Mouse (Mus musculus): ENCODE measurements around the gene Hoxb3.

The Hoxb3 gene

DNA sequence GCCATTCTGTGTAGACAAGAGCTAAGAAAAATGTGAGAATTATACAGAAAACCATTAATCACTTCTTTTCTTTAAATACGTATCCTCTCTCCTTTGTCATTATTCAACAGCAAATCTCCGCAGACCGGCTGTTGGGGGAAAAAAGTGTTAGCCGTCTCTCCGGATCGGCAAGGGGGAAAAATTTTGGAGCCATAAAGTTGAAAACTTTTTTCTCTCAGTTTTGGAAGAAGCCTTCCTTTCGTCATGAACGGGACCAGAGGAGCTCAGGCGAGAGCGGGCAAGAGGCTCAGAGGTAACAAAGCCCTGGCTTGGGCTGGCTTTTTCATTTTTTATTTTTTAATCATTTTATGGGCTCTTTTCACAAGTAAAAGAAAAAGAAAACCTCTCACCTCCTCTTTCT, at the start of gene Hoxb3:
Hoxb3 (plus strand) TSS at position 173 of the 400 bp plus-strand sequence.
- CTCF ChIA-PET = no interaction called here

DNA sequence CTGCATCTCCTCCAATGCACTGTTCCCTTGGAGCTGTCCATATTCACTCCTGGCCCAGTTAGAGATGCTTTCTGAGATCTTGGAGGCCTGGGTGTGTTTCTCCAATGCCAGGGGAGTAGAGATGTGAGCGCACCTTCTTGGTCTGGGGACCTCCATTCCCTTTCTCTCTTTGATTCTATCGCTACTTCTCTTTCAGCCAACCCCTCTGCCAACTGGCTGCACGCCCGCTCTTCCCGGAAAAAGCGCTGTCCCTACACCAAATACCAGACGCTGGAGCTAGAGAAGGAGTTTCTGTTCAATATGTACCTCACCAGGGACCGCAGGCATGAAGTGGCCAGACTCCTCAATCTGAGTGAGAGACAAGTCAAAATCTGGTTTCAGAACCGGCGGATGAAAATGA, 48.7 kb upstream of the Hoxb3 start:
- CTCF ChIA-PET = interaction anchor here (1.0 kb wide), 1 partner anchor 21 kb away, joined by 4 read pairs; no protein-coding TSS in a partner anchor

DNA sequence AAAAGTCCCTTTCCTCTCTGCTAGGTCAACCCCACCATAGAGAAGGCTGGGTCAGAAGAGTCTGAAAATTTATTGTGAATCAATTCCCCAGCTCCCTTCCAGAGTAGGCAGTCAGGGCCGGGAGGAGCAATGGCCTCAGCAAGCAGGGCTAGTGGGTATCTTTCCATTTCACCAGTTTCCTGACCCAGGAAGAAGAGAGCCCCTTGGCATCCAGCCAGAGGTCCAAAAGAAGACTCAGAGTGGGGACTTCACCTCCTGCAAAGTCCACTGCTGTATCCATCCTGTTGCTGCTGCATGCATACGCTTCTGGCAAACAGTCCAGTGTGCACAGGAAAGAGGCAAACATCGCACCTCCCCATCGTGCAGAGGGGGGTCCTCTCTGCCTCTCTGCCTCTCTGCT, 47.2 kb upstream of the Hoxb3 start:
- CTCF ChIA-PET = no interaction called here

DNA sequence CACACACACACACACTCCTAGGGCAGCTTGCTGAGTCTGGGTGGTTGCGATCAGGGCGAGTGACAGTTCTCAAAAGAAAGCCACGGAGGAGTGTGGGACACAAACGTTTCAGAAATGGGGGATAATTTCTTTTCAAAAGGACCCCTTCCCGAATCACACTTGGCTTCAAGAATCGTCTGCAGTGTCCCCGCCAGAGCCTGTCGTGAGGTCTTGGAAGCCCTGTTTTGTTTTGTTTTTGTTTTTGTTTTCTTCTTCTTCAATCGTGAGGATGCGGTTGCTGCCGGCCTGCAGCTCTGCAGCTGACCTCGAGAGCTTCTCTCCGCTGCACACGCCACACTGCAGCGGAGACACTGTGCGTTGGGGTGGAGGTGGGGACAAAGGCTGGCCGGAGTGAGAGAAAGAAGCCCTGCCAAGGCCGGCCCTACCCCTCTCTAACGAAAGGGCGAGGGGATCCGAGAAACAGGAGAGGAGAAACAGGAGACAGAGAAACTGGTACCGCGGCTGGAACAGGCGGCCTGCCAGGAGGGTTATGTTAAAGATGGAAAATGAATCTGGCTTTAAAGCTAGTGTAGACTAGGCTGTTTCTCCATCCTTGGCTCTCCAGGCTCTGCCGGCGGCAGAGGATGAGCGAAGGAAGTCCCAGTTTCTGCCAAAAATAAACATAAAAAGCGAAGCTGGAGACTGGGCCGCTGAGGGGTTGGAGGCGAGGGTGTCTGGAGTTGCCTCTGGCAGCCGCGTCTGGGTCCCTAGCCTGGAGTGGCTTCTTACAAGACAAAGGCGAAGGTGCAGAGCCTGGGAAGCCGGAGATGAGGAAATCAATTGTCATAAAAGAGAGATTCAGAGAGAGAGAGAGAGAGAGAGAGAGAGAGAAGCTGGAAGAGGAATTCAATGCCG, 45.7 kb upstream of the Hoxb3 start:
- CTCF ChIA-PET = interaction anchor here (0.6 to 1.1 kb wide), 3 partner anchors 102 to 590 kb away, joined by 4 to 8 read pairs (median 5); no protein-coding TSS in a partner anchor

DNA sequence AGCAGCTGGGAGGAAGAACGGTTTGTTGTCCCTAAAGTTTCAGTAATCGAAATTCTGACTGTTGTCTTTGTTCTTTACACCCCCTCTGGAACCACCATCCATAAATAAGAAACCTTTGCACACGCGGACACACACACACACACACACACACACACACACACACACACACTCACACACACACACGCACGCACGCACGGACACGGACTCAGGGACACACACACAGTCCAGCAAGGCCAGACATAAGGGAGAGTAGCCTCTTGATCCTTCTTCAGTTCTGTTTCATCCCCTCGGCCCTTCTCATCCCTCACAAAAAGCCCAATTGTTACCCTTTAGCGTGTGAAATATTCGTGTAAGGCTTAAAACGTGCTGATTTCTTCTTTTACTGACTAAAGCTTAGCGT, 44.8 kb upstream of the Hoxb3 start:
- CTCF ChIA-PET = interaction anchor here (0.7 to 1.3 kb wide), 4 partner anchors 16 to 590 kb away, joined by 4 to 6 read pairs (median 5); no protein-coding TSS in a partner anchor

DNA sequence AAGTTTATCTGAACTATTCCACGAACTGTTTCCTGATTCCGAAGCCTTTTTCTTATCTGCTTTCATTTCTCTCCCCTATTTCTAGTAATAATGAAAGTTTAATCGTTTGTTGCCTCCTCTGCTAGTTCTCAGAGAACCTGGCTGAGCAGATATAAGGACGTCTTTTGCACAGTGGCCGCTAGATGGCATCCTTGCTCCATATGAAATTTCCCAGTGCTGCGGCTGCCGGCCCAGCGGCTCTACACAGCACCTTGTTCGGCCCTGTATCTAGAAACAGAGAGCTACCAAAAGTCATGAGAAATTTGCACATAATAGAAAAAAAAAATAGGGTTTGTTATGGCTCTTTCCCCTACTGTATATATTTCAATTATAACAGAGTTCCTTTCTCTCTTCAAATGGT, 44.4 kb upstream of the Hoxb3 start:
- CTCF ChIA-PET = interaction anchor here (1.1 to 1.3 kb wide), 3 partner anchors 15 to 159 kb away, joined by 5 to 6 read pairs (median 5); no protein-coding TSS in a partner anchor

DNA sequence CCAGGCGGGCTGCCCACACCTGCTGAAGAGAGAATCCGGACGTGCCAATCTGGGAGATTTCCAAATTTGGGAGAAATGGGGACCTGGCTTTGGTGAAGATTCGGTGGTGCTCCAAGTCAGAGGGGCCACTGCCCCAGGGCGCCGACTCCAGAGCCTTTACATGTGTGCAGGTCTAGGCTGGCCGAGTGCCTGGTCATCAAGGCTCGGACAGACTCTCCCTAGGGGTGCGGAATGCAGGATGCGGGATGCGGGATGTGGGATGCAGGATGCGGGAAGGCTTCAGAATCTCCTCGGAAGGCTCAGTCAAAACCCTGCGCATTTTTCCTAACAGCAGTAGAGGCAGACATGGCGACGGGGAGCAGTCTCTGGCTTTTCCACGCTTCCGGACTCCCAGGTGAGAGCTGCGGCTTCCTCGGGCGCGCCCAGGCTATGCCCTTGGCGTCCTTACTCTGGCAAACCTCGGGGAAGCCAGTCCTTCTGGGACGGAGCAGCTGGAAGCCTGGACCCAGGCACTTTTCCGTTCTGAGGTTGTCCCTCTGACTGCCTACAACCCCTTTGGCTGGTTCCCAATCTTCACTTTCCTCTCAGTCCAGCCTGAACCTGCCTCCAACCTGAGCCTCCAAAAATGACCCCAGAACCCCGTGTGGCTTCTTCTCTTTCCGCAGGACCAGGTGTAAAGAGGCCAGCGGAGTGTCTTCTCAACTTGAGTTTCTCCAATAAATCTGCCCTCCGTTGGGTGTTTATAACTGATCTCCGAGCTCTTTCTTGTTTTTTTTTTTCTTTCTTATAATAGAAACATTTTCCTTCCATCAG, 43.5 kb upstream of the Hoxb3 start:
- CTCF ChIA-PET = interaction anchor here (0.6 to 1.3 kb wide), 4 partner anchors 15 to 479 kb away, joined by 3 to 6 read pairs (median 4); no protein-coding TSS in a partner anchor

DNA sequence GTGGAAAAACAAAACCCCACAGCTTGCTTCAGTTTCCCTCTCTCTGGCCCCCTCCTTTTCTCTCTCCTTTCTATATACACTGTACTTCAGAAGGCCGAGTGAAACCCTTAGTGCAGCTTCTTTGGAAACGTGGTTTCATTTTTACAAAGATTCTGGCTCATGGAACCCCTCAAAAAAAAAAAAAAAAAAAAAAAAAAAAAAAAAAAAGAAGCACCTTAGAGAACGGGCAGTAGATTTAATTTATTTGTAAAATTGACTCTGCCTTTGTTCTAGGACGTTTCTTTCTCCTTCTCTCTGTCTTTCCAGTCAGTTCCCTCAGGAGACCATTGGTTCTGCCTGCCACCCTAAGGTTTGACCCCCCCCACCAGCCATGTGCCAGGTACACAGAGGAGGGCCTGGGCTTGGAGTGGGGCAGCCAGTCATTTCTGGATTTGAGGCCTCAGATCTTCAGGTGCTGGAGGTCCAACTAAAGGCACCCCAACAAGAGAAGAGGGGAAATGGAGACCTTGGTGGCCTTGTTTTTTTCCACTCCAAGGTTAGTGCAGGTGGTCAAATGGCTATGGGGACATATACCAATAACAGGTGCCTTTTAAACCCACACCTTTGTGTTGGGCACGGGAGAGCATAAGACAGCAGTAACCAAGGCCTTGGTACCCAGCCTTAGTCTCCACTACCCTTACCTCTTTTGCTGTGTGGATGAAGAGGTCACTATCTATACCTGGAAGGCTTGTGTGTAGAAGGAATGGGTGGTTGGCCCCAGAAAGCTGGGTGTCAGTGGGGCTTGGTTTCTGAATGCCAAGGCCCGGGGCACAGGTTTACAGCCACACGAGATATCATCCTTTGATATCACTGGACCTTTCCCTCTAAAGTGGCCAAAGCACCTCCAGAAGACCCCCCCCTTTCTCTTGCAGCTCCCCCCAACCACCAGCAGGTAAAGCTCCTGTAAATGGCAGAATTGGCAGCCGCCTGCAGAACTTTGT, 42.4 kb upstream of the Hoxb3 start:
- CTCF ChIA-PET = interaction anchor here (0.6 to 0.7 kb wide), 4 partner anchors 14 to 477 kb away, joined by 3 to 5 read pairs (median 4); no protein-coding TSS in a partner anchor

DNA sequence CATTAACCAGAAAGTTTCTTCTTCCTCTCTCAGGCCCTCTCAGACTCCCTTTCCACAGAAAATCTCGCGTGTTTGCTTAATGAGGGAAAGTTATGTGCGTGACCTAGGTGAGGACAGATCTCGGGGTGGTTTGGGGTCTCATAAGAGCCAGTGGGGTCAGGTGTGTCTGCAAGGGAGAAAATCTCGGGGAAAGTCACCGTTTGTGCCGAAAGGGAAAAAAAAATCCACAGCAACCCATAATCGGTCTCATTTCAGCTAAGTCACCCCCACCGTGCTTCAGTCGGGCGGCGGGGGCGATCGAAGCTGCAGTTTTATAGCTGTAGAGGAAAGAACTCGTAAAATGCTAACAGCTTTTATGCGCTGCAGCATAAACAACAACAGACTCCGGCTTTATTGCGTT, 41.7 kb upstream of the Hoxb3 start:
- CTCF ChIA-PET = interaction anchor here (0.7 to 1.0 kb wide), 2 partner anchors 10 to 19 kb away, joined by 4 to 6 read pairs; no protein-coding TSS in a partner anchor

DNA sequence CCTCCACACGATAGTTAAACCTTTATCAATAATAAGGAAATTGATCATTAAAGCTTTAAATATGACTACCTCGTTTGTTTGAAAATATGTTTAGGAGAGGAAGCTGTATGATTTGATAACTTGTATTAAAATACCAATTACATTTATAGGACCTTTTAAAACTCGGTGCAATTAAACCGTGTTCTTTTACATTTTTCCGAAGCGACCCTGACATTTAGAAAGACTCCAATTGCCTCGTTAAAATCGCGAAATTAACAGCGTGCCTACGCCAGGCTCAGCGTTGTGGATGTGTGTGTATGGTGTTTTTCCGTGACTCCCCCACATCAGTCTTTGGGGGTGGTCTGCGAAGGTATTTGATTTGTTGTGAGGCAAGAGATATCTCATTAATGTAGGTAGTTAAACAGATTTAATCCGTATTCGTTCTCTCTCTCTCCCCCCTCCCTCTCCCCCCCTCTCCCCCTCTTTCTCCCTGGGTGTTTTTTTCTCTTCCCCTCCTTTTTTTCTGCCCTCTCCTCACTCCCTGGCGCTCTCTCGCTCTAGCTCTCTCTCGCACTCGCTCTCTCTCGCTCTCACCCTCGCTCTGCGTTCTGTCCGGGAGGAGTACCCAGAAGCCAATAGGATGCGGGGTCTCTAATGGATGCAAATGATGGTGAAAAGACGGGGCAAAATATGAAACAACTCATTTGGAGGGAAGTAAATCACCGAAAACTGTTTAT, 41.1 kb upstream of the Hoxb3 start, which contains the start of gene Hoxb8:
Hoxb8 (plus strand) TSS at position 51 of the 716 bp plus-strand sequence.
- CTCF ChIA-PET = interaction anchor here (0.6 to 1.0 kb wide), 2 partner anchors 10 to 475 kb away, joined by 3 to 6 read pairs; no protein-coding TSS in a partner anchor

DNA sequence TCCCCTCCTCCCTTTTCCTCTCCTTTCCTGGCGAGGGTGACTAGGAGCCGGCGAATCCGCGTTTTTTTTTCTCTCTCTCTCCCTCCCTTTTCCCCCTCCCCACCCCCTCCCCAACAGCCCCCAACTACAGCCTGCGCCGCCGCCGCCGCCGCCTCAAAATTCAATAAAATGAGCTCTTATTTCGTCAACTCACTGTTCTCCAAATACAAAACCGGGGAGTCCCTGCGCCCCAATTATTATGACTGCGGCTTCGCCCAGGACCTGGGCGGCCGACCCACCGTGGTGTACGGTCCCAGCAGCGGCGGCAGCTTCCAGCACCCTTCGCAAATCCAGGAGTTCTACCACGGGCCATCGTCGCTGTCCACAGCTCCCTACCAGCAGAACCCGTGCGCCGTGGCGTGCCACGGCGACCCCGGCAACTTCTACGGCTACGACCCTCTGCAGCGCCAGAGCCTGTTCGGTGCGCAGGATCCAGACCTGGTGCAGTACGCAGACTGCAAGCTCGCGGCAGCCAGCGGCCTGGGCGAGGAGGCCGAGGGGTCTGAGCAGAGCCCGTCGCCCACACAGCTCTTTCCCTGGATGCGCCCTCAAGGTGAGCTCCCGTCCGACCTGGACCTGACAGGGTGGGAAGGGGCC, 40.2 kb upstream of the Hoxb3 start:
- CTCF ChIA-PET = no interaction called here

DNA sequence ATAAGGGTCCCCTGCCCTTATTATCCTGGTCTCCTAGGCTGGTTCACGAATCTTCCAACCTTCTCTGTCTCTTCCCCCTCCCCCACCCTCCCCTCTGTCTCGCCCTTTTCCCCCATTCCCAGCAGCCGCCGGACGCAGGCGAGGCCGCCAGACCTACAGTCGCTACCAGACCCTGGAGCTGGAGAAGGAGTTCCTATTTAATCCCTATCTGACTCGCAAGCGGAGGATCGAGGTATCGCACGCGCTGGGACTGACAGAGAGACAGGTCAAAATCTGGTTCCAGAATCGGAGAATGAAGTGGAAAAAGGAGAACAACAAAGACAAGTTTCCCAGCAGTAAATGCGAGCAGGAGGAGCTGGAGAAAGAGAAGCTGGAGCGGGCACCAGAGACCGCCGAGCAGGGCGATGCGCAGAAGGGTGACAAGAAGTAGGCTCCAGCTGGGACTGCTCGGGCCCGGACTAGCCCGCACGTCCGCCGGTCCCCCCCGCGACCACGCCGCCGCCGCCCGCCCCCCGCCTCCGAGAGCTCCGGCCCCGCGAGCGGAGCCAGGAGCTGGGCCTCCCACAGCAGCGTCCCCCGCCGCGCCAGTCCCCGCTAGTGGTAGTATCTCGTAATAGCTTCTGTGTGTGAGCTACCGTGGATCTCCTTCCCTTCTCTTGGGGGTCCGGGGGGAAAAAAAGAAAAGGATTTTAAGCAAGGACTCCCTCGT, 38.9 kb upstream of the Hoxb3 start:
- CTCF ChIA-PET = no interaction called here

DNA sequence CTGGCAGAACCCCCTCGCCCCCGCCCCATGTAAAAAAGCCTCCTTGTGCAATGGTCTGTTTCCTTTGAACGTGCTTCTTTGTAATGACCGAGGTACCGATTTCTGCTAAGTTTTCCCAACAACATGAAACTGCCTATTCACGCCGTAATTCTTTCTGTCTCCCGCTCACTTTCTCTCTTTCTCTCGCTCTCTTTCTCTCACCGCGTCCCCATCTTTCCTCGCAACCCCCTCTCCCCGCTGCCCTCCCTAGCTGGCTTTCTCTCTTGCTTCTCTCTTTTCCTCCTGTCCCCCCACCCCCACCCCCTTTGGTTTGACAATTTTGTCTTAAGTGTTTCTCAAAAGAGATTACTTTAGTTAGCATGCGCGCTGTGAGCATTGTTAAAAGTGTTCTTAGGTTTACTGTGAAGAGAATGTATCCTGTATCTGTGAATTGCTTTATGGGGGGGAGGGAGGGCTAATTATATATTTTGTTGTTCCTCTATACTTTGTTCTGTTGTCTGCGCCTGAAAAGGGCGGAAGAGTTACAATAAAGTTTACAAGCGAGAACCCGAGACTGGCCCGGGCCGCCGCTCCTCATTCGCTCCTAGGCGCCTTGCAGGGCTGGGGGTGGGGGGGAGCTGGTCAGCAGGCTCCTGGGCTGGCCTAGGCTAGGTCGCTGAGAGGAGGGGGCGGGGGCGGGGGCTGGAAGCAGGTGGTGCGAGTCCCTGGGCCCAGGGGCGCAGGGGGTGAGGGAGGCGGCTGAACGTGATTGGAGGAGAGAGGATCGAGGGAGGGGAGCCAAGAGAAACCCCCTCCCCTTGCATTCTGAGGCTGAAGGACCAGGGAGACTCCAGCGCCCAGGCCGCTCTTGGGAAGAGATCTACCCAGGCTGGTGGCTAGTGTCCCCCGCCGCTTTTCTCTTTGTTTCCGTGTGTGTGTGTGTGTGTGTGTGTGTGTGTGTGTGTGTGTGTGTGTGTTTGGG, 38.1 kb upstream of the Hoxb3 start:
- CTCF ChIA-PET = interaction anchor here (0.6 kb wide), 1 partner anchor 1053 kb away, joined by 5 read pairs; no protein-coding TSS in a partner anchor

DNA sequence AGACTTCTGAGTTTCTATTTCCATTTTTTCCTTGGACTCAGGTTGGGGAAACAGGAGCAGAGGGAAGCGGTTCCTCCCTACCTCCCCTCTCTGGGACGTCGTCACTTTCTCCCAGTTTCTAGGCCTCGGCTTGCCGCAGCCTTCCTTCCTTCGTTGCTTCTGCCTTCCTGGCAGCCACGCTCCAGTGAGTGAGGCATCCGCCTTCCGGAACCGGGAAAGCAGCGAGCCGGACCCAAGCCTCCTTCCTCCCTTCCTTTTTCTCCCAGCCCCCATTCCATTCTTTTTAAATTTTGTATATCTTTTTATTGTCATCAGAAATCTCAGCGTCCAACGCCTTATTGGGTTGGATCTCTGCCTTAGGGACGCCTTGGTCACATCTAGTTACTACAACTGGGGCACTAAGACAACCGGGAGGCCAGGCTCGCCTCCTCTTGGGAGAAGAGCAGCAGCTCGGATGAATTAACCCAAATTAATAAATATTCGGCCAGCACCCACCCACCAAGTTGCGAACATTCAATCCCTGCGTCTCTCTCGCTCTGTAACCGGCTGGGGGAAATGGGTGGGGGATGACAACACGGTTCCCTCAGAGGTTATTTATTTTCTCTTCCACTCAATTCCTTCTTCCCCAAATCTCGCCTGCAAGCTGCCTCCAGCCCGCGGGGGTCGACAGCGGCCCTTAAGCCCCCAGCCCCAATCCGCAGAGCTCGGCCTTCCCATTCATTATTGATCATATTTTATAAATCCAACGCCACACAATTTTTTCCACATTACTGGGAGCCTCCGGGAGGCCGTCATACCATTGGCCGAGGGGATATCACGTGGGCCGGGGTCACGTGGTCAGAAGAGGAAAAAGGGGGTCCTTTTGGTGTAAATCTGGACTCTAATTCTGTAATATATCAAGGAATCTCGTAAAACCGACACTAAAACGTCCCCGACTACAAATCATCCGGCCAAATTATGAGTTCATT, 37.1 kb upstream of the Hoxb3 start, which contains the start of gene Hoxb7:
Hoxb7 (plus strand) TSS at position 853 of the 968 bp plus-strand sequence.
- CTCF ChIA-PET = interaction anchor here (0.5 to 0.6 kb wide), 2 partner anchors 45 to 1054 kb away, joined by 4 to 5 read pairs; no protein-coding TSS in a partner anchor

DNA sequence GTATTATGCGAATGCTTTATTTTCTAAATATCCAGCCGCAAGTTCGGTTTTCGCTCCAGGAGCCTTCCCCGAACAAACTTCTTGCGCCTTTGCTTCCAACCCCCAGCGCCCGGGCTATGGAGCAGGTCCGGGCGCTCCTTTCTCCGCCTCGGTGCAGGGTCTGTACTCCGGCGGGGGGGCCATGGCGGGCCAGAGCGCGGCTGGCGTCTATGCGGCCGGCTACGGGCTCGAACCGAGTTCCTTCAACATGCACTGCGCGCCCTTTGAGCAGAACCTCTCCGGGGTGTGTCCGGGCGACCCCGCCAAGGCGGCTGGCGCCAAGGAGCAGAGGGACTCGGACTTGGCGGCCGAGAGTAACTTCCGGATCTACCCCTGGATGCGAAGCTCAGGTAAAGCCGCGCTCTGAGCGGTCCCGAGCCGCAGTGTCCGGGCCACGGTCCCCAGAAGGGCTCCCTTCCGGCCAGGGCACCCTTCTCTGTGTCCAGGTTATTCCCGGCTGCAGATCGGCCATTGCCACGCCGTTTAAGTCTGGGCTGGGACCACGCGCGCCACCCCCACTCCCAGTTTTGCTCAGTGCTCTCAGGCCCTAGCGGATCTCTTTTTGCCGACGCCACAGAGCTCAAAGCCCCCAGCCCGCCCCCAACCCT, 36.3 kb upstream of the Hoxb3 start:
- CTCF ChIA-PET = interaction anchor here (0.5 kb wide), 1 partner anchor 46 kb away, joined by 4 read pairs; no protein-coding TSS in a partner anchor

DNA sequence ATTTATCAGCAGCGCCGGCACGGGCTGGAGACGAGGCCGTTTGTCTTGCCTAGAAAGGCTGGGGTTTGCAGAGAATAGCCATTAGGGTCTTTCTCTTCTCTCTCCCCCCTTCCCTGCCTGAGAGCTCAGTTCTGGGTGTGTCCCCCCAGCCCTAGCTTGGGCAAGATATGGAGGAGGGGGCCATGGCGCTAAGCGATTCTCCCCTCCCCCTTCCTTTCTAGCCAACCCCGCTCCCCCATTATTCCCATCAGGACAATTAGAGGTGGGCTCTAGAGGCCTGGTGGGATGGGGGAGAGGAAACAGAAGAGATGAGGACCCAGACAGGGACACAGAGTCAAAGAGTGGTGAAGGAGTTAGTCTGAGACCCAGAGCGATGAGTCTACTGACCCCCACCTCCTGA, 35.7 kb upstream of the Hoxb3 start:
- CTCF ChIA-PET = no interaction called here

All from spleen, embryonic (tissue).